Mouse (Mus musculus): ENCODE measurements around the gene Otos.
A peak's percentile ranks its signal among the peaks of the same experiment; 100 is the strongest.

Otos gene

GRCm38 (mm10) chr1:92646601-92647000 is 2.0 kb downstream of the Otos start:
- DNase-seq (ENCODE audit: low spot score): no peak

- no peak for DNase-seq (ENCODE audit: low spot score)
Measured at GRCm38 (mm10) chr1:92646111-92646510, 2.5 kb downstream of the Otos start.

- no peak for DNase-seq (ENCODE audit: low spot score)
Measured at GRCm38 (mm10) chr1:92644916-92645315, 3.7 kb downstream of the Otos start.

- DNase-seq (ENCODE audit: low spot score): no peak
Measured at GRCm38 (mm10) chr1:92643691-92644090, 5.0 kb downstream of the Otos start.

- peak; percentile 95 for DNase-seq (ENCODE audit: low spot score)
Measured at GRCm38 (mm10) chr1:92641514-92642272, 6.9 kb downstream of the Otos start, which contains the start of gene Cops9. Gene Cops9, minus strand, starts transcription at chr1:92641985.

GRCm38 (mm10) chr1:92640393-92640792 is 8.2 kb downstream of the Otos start:
- DNase-seq (ENCODE audit: low spot score): no peak

- no peak for DNase-seq (ENCODE audit: low spot score)
Measured at GRCm38 (mm10) chr1:92638736-92639135, 9.9 kb downstream of the Otos start.

GRCm38 (mm10) chr1:92638181-92638580 is 10.5 kb downstream of the Otos start:
- DNase-seq (ENCODE audit: low spot score): no peak

- no peak for DNase-seq (ENCODE audit: low spot score)
Measured at GRCm38 (mm10) chr1:92637501-92638172, 11.0 kb downstream of the Otos start.

- DNase-seq (ENCODE audit: low spot score): no peak
Measured at GRCm38 (mm10) chr1:92636676-92637075, 12.0 kb downstream of the Otos start.

- no peak for DNase-seq (ENCODE audit: low spot score)
Measured at GRCm38 (mm10) chr1:92636015-92636414, 12.6 kb downstream of the Otos start.

GRCm38 (mm10) chr1:92634976-92635599 is 13.6 kb downstream of the Otos start:
- peak; percentile 24 for DNase-seq (ENCODE audit: low spot score)

GRCm38 (mm10) chr1:92634569-92634968 is 14.1 kb downstream of the Otos start:
- no peak for DNase-seq (ENCODE audit: low spot score)

GRCm38 (mm10) chr1:92633726-92634125 is 14.9 kb downstream of the Otos start:
- DNase-seq (ENCODE audit: low spot score): no peak

GRCm38 (mm10) chr1:92632948-92633347 is 15.7 kb downstream of the Otos start:
- no peak for DNase-seq (ENCODE audit: low spot score)

- DNase-seq (ENCODE audit: low spot score): no peak
Measured at GRCm38 (mm10) chr1:92632196-92632595, 16.4 kb downstream of the Otos start.

GRCm38 (mm10) chr1:92628227-92628626 is 20.4 kb downstream of the Otos start:
- DNase-seq (ENCODE audit: low spot score): no peak

GRCm38 (mm10) chr1:92618360-92618759 is 30.3 kb downstream of the Otos start:
- DNase-seq (ENCODE audit: low spot score): no peak

- no peak for DNase-seq (ENCODE audit: low spot score)
Measured at GRCm38 (mm10) chr1:92617488-92617887, 31.2 kb downstream of the Otos start, which contains the start of gene Olfr12. Gene Olfr12, plus strand, starts transcription at chr1:92617788.

- DNase-seq (ENCODE audit: low spot score): no peak
Measured at GRCm38 (mm10) chr1:92616046-92616445, 32.6 kb downstream of the Otos start.

- peak; percentile 55 for DNase-seq (ENCODE audit: low spot score)
Measured at GRCm38 (mm10) chr1:92614516-92614915, 34.1 kb downstream of the Otos start.

GRCm38 (mm10) chr1:92613175-92613574 is 35.5 kb downstream of the Otos start:
- no peak for DNase-seq (ENCODE audit: low spot score)

- peak; percentile 75 for DNase-seq (ENCODE audit: low spot score)
Measured at GRCm38 (mm10) chr1:92611008-92611407, 37.6 kb downstream of the Otos start.

Measured in embryo, embryonic 10.5 days (tissue).